Mouse (Mus musculus) midbrain, embryonic 16.5 days (tissue): Measurements from ENCODE around the gene Lgals2. TPM values are rescaled to one million over a fixed set of nuclear protein-coding genes. Genes with fewer than 3 reads are reported as not detected.
A peak's percentile ranks its signal among the peaks of the same experiment; 100 is the strongest.

Experiments
- ATAC-seq: fragments of 200-750 bp; cut with Nextera tagmentation; 2 replicates; pipeline ENCODE4 v1.8.0; 2017; ENCODE audit warnings: moderate TSS enrichment
- H3K27ac ChIP-seq: fragments of 300-500 bp; sonication (generic); 2 replicates; pipeline ENCODE4 v1.5.1; 2014; ENCODE audit warnings: mild to moderate bottlenecking, low read length, mixed read lengths
- H3K27me3 ChIP-seq: fragments of 300-500 bp; sonication (generic); 2 replicates; pipeline ENCODE4 v1.6.1; 2014; ENCODE audit warnings: low read depth, low read length, mixed read lengths; ENCODE audit not compliant: control insufficient read depth, insufficient read depth
- H3K36me3 ChIP-seq: fragments of 300-500 bp; sonication (generic); 2 replicates; pipeline ENCODE4 v1.6.1; 2014; ENCODE audit warnings: mild to moderate bottlenecking, low read length, moderate library complexity, mixed read lengths; ENCODE audit not compliant: control insufficient read depth, insufficient read depth
- H3K4me1 ChIP-seq: fragments of 300-500 bp; sonication (generic); 2 replicates; pipeline ENCODE4 v1.6.1; 2014; ENCODE audit warnings: mild to moderate bottlenecking, low read length, mixed read lengths; ENCODE audit not compliant: control insufficient read depth, insufficient read depth
- H3K4me2 ChIP-seq: fragments of 300-500 bp; sonication (generic); 2 replicates; pipeline ENCODE4 v1.6.1; 2014; ENCODE audit warnings: mild to moderate bottlenecking, low read length, mixed read lengths
- H3K4me3 ChIP-seq: fragments of 300-500 bp; sonication (generic); 2 replicates; pipeline ENCODE4 v1.5.1; 2014; ENCODE audit warnings: low read depth, mild to moderate bottlenecking, low read length, moderate library complexity, mixed read lengths
- H3K9ac ChIP-seq: fragments of 300-500 bp; sonication (generic); 2 replicates; pipeline ENCODE4 v1.6.1; 2014; ENCODE audit warnings: low read depth, low read length, mixed read lengths
- H3K9me3 ChIP-seq: fragments of 300-500 bp; sonication (generic); replicated peaks from 2 replicates; pipeline ENCODE4 v1.6.1; 2014; ENCODE audit warnings: mild to moderate bottlenecking, low read length, mixed read lengths; ENCODE audit not compliant: control insufficient read depth, poor library complexity, severe bottlenecking
- WGBS: fragments of 180-500 bp; shearing (Covaris S2); extraction: QIAGEN DNeasy Blood & Tissue Kit; methylation state at CpG from one replicate; pipeline ENCODE4 v1.1.7; 2014; 5-methylcytosine and 5-hydroxymethylcytosine counted together
- polyA plus RNA-seq: library from polyadenylated mRNA; unstranded; fragments of >200 nt; fragmentation: Nextera tagmentation; extraction: Ambion mirVana; gene quantifications from 2 replicates; pipeline ENCODE4 v1.2.1, GENCODE M21; 2015

Lgals2 gene
- polyA plus RNA-seq, 1 experiment from 2014 or later, result not detected

DNA sequence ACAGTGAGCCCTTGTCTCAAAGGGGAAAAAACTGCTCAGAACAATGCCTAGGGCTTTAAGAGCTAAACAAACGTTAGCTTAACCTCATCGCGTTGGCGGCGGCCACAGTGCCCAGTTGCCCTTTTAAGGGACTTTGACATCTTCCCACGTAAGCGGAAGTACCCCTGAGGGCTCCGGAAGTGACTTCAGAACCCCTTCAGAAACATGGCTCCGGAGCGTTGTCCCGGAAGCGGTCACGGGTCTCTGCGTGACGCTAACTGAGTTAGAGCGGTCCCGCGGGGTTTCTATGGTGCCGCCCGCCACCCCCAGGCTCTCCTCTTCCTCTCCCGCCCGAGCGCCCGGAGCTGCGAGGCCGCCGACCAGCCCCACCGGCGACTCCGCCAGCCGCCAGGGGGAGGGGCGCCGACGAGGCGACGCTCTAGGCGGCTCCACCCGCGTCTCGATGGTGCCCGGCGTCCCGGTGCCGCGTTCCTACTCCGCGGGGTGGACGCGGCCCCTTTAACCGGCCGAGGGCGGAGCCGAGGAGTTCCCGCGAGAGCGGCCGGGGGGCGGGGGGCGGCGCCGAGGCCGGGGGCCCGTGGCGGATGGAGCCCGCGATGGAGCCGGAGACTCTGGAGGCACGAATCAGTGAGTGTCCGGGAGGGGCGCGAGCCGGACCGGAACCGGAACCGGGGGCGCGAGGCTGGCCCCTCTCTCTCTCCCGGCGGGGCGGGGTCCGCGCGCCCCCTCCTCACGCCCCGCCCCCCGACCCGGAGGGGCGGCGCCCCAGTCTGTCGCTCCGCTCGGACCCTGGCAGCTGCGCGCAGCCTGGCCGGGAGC, 21.9 kb upstream of the Lgals2 start, which contains the start of gene Gga1:
Gene Gga1, plus strand, starts transcription at position 200 of the 819 bp plus-strand sequence.
- under 1% methylated on average over 59 of the region's 95 CpGs for WGBS
- peak within 1 kb of the TSS; percentile 97 for H3K4me2 ChIP-seq
- peak within 1 kb of the TSS; percentile 78 for H3K4me3 ChIP-seq
- peak within 1 kb of the TSS; percentile 94 for H3K9ac ChIP-seq
- peak; percentile 85 for ATAC-seq
- H3K27me3 ChIP-seq, result no peaks in the 10 kb centered on the region
- H3K27ac ChIP-seq, result peak within 1 kb of the TSS; percentile 97
- no peaks in the 10 kb centered on the region for H3K9me3 ChIP-seq
- H3K36me3 ChIP-seq, result peaks cover 12% of the 10 kb centered on the region
- H3K4me1 ChIP-seq, result peaks cover 24% of the 10 kb centered on the region

DNA sequence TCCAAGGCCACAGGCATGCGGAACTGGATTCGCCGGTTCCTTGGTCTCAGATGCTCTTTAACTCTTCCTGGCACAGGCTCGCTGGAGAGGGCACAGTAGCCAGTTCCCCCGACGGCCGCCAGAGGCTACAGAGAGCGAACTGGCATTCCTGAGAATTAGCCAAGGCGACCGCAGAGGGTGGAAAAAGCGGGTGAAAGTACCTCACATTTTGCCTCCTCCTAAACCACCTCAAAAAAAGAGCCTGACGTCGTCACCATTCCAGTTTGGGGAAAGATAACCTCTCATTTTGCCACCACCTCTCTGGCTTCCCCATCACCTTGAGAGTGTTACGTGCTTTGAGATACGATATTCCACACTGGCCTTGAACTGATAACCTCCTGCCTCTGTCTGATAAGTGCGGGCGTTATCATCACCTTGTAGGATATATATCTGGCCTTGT, 20.9 kb upstream of the Lgals2 start:
- no peaks in the 10 kb centered on the region for H3K9me3 ChIP-seq
- peaks cover 24% of the 10 kb centered on the region for H3K4me1 ChIP-seq
- H3K9ac ChIP-seq, result peak overlapping the region; percentile 94
- peaks cover 4% of the 10 kb centered on the region; the same call in 1 of the 2 replicates for H3K36me3 ChIP-seq
- peak overlapping the region; percentile 75 for H3K4me2 ChIP-seq
- H3K27ac ChIP-seq, result peak overlapping the region; percentile 97
- no peaks in the 10 kb centered on the region for H3K27me3 ChIP-seq
- ATAC-seq, result peak; percentile 46
- 3% methylated on average over 17 of the region's 17 CpGs for WGBS
- H3K4me3 ChIP-seq, result peak overlapping the region; percentile 78

DNA sequence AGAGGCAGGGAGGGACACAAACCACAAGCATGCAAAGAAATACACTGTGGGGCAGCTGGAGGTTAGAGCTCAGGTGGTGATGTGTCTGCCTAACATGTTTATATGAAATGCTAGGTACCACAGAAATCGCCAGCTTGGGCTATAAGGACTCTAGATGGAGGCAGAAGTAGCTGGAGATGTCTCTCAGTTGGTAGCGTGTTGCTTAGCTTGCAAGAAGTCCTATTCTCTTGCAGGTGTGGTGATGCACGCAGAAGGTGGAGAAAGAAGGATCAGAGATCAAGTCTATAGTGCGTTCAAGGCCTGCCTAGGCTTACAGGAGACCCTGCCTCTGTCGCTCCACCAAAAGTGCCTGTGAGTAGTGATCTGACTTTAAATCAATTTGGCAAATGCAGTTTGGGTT, 20.2 kb upstream of the Lgals2 start:
- WGBS, result 80% methylated on average over 5 of the region's 5 CpGs

DNA sequence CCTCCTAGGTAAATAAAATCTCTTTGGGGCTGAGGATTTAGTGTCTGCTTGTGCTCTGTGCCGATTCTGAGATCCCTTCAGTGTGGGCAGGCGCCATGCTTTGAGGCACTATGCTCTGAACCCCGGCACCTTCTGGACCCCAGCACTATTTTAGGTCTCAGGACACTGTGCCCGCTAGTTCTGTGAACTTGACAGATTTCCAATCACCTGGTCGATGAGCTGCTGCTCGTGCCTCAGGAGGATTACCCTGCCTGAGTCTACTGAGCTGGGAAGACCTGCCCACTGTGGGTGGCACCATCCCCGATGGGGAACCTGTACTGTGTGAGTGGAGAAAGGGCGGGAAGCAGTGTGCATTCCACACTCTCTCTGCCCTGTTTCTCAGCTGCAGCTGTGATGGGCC, 19.7 kb upstream of the Lgals2 start:
- 76% methylated on average over 8 of the region's 8 CpGs for WGBS
- H3K9ac ChIP-seq, result 0 out of 2 replicates have a peak overlapping the region, but pooled peaks have one; percentile 11

More for the DNA sequence above, 20.2 kb upstream of the Lgals2 start:
- Histone ChIP-seq H3K27ac (peak overlapping the region; percentile 97), H3K4me3 (no peak overlapping the region), H3K9me3 (no peaks in the 10 kb centered on the region), H3K4me2 (peak overlapping the region; percentile 75), H3K4me1 (peaks cover 24% of the 10 kb centered on the region), H3K27me3 (no peaks in the 10 kb centered on the region), H3K36me3 (no peaks in the 10 kb centered on the region), H3K9ac (peak overlapping the region; percentile 48; the same call in 1 of the 2 replicates)
- ATAC-seq, result no peak

DNA sequence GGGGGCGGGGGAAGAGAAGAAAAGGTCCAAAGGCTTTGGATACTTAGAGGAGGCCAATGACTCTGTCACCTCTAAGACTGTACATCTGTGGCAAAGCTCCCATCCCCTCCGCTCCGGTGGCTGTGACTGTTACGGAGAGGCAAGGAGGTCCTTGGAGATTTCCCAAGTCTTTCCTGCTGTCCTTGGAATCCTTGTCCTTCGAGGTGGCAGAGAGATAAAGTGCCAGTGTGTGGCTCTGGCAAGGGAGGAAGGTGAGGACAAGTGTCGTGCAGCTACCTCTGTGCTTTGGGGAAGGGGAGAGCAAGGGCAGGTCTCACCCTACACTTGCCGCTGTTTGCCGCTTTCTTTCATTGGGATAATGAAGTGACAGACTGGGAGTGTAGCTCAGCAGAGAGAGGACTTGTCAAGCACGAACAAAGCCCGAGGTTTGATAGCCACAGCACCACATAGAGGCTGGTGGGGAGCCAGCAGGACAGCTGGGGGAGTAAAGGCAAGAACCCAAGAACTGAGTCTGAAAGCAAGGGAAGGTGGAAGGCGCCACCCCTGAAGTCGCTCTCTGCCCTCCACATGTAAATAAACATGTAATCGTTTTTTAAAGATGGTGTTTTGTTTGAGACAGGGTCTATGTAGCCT, 18.6 kb upstream of the Lgals2 start:
- Histone ChIP-seq H3K9ac (no peak overlapping the region), H3K4me2 (no peak overlapping the region), H3K4me1 (peaks cover 17% of the 10 kb centered on the region), H3K36me3 (no peaks in the 10 kb centered on the region), H3K9me3 (no peaks in the 10 kb centered on the region), H3K4me3 (no peak overlapping the region), H3K27me3 (no peaks in the 10 kb centered on the region), H3K27ac (no peak overlapping the region)
- 51% methylated on average over 13 of the region's 13 CpGs for WGBS
- ATAC-seq, result no peak

More for the DNA sequence above, 19.7 kb upstream of the Lgals2 start:
- Histone ChIP-seq H3K4me3 (no peak overlapping the region), H3K4me1 (peaks cover 24% of the 10 kb centered on the region), H3K36me3 (no peaks in the 10 kb centered on the region), H3K9me3 (no peaks in the 10 kb centered on the region), H3K4me2 (no peak overlapping the region), H3K27ac (no peak overlapping the region), H3K27me3 (no peaks in the 10 kb centered on the region)
- no peak for ATAC-seq

DNA sequence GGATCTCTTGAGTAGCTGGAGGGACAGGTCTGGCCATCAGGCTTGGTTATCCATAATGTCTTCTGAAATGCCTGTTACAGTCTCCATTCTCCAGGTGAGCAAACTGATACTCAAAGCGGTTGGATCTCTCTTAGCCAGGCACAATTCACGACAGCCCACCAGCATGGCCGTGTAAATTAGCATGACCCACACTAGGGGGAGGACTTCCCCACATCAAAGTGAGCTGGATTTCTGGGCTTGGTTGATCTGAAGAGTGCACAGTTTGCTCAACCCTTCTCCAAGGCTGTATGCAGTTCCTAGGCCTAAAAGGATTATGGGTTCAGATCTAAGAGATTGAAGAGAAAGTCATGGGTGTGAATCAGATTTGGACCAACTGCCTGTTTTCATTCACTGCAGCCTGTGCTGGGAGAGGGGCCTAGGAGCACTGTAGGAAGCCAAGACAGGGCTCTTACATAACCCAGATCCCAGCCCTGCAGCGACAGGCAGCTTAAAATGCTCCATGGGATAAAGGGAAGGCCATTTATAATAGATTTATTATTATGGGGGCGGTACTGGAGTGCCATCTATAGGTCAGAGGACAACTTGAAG, 16.8 kb upstream of the Lgals2 start:
- no peaks in the 10 kb centered on the region for H3K9me3 ChIP-seq
- no peak overlapping the region for H3K9ac ChIP-seq
- no peaks in the 10 kb centered on the region for H3K27me3 ChIP-seq
- H3K4me1 ChIP-seq, result peaks cover 10% of the 10 kb centered on the region
- ATAC-seq, result no peak
- no peak overlapping the region for H3K27ac ChIP-seq
- H3K4me2 ChIP-seq, result no peak overlapping the region
- H3K4me3 ChIP-seq, result no peak overlapping the region
- H3K36me3 ChIP-seq, result no peaks in the 10 kb centered on the region
- WGBS, result 57% methylated on average over 5 of the region's 5 CpGs

DNA sequence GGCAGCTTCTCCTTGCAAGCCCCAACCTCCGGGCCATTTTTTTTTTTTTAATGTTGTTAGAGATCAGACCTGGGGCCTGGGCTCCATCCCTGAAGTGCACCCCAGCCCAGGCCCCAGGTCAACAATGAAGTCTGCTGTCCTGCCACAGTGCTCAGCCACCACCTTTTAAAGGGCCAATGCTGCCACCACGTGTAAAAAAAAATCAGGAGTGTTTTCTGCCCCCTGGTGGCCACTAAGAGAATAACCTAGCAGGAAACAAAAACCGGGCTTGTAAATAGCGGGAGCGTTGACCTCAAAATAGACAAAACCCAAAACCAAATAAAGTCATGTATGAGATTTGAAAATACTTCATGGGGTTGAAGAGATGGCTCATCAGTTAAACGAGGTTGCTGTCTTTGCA, 14.4 kb upstream of the Lgals2 start:
- no peaks in the 10 kb centered on the region for H3K36me3 ChIP-seq
- H3K4me1 ChIP-seq, result no peaks in the 10 kb centered on the region
- H3K4me3 ChIP-seq, result no peak overlapping the region
- no peak for ATAC-seq
- no peak overlapping the region for H3K9ac ChIP-seq
- no peaks in the 10 kb centered on the region for H3K9me3 ChIP-seq
- no peak overlapping the region for H3K27ac ChIP-seq
- no peaks in the 10 kb centered on the region for H3K27me3 ChIP-seq
- 26% methylated on average over 6 of the region's 6 CpGs for WGBS
- H3K4me2 ChIP-seq, result no peak overlapping the region

DNA sequence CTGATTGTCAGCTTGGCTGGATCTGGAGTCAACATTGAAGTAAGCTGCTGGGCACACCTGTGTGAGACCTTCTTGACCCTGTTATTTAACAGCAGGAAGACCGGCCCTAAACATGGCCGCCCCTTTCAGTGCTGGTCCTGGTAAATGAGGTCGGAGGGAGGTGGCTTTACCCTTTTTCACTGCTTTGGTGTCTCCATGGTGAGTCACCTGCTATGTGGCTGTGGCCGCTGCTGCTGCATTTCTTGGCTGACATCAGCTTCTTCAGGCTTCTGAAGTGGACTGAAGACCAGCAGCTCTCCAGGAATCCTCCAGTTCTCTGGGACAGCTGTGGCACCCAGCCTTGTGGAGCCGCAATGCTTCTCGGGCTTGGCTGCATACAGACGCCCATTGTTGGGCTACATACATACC, 13.5 kb upstream of the Lgals2 start:
- Histone ChIP-seq H3K4me3 (no peak overlapping the region), H3K27me3 (no peaks in the 10 kb centered on the region), H3K9ac (no peak overlapping the region), H3K4me2 (no peak overlapping the region), H3K36me3 (no peaks in the 10 kb centered on the region), H3K27ac (peak overlapping the region; percentile 64), H3K9me3 (no peaks in the 10 kb centered on the region), H3K4me1 (no peaks in the 10 kb centered on the region)
- ATAC-seq, result peak; percentile 55
- WGBS, result 44% methylated on average over 7 of the region's 7 CpGs
